Mouse (Mus musculus) G1E (cell line): Measurements from ENCODE around the gene Socs5.

ENCODE experiments used
- CTCF ChIP-seq: IDR thresholded peaks from 2 replicates; pipeline ENCODE4 v1.5.1; 2012; ENCODE audit warnings: low read depth, low read length, inconsistent platforms, mixed read lengths
- GATA1 ChIP-seq: IDR thresholded peaks from 2 replicates; pipeline ENCODE4 v1.6.1; 2012; ENCODE audit warnings: borderline replicate concordance, low read length, inconsistent platforms, mixed read lengths
- GATA2 ChIP-seq: IDR thresholded peaks from 2 replicates; pipeline ENCODE4 v1.6.1; 2012; ENCODE audit warnings: low read depth, low read length, inconsistent platforms, borderline replicate concordance

DNA sequence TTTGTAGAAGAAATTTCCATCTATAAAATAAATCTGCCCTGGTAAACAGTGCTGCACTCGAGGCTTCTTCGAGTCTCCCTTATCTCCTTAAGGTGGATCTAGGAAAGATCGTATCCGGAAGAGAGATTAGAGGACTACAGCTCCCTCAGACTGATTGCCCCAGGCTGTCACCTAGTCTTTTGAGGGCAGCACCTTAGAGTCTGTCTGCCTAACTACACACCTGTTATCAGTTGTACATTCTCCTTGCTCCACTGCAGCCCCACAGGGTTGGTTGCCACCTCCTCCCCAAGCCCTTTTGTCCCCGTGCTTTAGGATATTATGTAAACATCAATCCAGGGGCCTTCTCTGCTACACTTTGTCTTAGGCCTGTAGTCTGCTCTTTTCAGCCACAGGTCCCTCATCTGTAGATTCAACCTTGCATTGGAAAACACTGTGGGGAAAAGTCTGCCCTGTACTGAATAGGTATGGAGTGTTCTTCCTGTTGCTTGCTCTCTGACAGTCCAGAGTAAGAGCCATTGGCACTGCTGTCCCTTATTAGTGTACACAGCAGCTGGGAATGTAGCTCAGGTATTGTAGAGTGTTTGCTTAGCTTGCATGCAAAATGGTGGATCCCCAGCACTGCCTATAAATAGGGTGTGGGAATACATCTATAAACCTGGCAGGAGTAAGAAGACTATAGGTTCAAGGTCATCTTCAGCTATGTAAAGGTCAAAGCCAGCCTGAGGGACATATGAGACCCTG, 5.5 kb downstream of the Socs5 start:
- TF ChIP-seq CTCF (no peak), GATA1 (no peak), GATA2 (no peak)
